Mouse (Mus musculus) intestine, postnatal 0 days (tissue): ENCODE measurements at regions not wholly inside any gene's neighbourhood (a gene's known extent, or its start where the extent isn't known, plus 50 kb on each side); places are given as distances from the start of the nearest gene placed in this dataset.

ENCODE experiments used
- ATAC-seq: fragments of 200-750 bp; cut with Nextera tagmentation; 2 replicates; pipeline ENCODE4 v1.8.0; 2017; ENCODE audit warnings: mild to moderate bottlenecking, moderate TSS enrichment, moderate library complexity
- H3K27ac ChIP-seq: fragments of 300-500 bp; sonication (generic); 2 replicates; pipeline ENCODE4 v1.5.1; 2014; ENCODE audit warnings: mild to moderate bottlenecking, low read depth, low read length, moderate library complexity
- H3K27me3 ChIP-seq: fragments of 300-500 bp; sonication (generic); replicated peaks from 2 replicates; pipeline ENCODE4 v1.6.1; 2014; ENCODE audit warnings: low read length, mixed read lengths; ENCODE audit not compliant: control insufficient read depth, insufficient read depth
- H3K36me3 ChIP-seq: fragments of 300-500 bp; sonication (generic); 2 replicates; pipeline ENCODE4 v1.6.1; 2014; ENCODE audit warnings: mild to moderate bottlenecking, moderate library complexity; ENCODE audit not compliant: control insufficient read depth, insufficient read depth
- H3K4me1 ChIP-seq: fragments of 300-500 bp; sonication (generic); replicated peaks from 2 replicates; pipeline ENCODE4 v1.6.1; 2014; ENCODE audit warnings: antibody characterized with exemption, low read length, mixed read lengths; ENCODE audit not compliant: control insufficient read depth, insufficient read depth
- H3K4me2 ChIP-seq: fragments of 300-500 bp; sonication (generic); replicated peaks from 2 replicates; pipeline ENCODE4 v1.6.1; 2014; ENCODE audit warnings: low read depth, mild to moderate bottlenecking, moderate library complexity
- H3K4me3 ChIP-seq: fragments of 300-500 bp; sonication (generic); 2 replicates; pipeline ENCODE4 v1.5.1; 2014; ENCODE audit warnings: low read depth, low read length
- H3K9ac ChIP-seq: fragments of 300-500 bp; sonication (generic); 2 replicates; pipeline ENCODE4 v1.6.1; 2014; ENCODE audit warnings: mild to moderate bottlenecking, low read depth, low read length
- H3K9me3 ChIP-seq: fragments of 300-500 bp; sonication (generic); 2 replicates; pipeline ENCODE4 v1.6.1; 2016; ENCODE audit warnings: mixed run types; ENCODE audit not compliant: control insufficient read depth
- CTCF ChIP-seq: sonication (generic); IDR thresholded peaks from 2 replicates; pipeline ENCODE4 v1.5.1; 2016; ENCODE audit warnings: low read depth, mild to moderate bottlenecking, control low read depth, antibody characterized with exemption, moderate library complexity
- WGBS: fragments of 180-500 bp; shearing (Covaris S2); extraction: QIAGEN DNeasy Blood & Tissue Kit; methylation state at CpG from one replicate; pipeline ENCODE4 v1.1.7; 2014; 5-methylcytosine and 5-hydroxymethylcytosine counted together

DNA sequence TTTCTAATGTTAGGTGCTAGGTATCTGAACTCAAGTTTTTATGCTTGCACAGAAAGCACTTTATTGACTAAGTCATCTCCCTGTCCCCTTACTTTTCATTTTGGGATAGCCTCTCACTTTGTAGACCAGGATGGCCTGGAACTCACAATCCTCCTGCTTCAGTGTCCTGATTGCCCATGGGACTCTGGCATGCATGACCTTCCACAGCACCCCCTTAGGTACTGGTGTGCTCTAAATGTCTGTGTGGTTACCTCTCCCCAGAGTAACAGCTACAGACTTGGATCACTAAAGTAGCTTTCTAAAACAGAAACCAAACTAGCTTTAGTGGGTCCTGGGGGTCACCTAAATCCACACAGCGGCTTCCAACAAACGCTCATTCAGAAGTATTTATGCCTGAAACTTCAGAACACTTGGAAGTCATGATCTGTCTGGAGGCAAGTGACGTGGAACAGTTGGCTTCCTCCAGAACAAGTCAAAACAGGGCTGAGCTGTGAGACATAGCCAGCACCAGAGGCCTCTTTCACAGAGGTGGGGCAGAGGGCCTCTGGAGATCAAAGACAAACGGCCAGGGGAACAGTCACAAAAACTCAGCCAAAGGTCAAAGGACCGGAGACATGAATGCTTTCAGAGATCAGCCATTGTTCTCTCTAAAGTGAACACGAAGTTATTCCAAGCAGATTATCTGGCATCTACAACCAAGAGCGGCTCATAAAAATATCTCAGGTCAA lies 80.8 kb upstream of the Nebl start:
- peak; percentile 73 for ATAC-seq
- Histone ChIP-seq H3K4me1 (no peaks in the 10 kb centered on the region; the same call in 1 of the 2 replicates), H3K27me3 (no peaks in the 10 kb centered on the region), H3K9me3 (no peaks in the 10 kb centered on the region), H3K4me2 (no peak overlapping the region), H3K4me3 (no peak overlapping the region), H3K9ac (no peak overlapping the region), H3K36me3 (no peaks in the 10 kb centered on the region), H3K27ac (no peak overlapping the region)
- TF ChIP-seq CTCF, result no peak
- WGBS, result 26% methylated on average over 7 of the region's 7 CpGs
